Mouse (Mus musculus) sigmoid colon, adult 10 weeks (tissue): ENCODE data around the gene Mmaa. TPM values are rescaled to one million over a fixed set of nuclear protein-coding genes. Genes with fewer than 3 reads are reported as not detected.

Experiments
- polyA plus RNA-seq: library from polyadenylated mRNA; stranded (reverse); fragments of 350-450 nt; fragmentation: Illumina TruSeq; extraction: RNeasy Lipid Tissue Mini Kit (QIAGEN cat#74804); gene quantifications from one replicate; pipeline ENCODE4 v1.2.3, GENCODE M21; 2014; ENCODE audit warnings: low read depth, low replicate concordance

The Mmaa gene
- 10.4 TPM for polyA plus RNA-seq

GRCm38 (mm10) chr8:79294610-79295275 is at the start of gene Mmaa:
Mmaa (minus strand) TSS chr8:79294937.

DNA sequence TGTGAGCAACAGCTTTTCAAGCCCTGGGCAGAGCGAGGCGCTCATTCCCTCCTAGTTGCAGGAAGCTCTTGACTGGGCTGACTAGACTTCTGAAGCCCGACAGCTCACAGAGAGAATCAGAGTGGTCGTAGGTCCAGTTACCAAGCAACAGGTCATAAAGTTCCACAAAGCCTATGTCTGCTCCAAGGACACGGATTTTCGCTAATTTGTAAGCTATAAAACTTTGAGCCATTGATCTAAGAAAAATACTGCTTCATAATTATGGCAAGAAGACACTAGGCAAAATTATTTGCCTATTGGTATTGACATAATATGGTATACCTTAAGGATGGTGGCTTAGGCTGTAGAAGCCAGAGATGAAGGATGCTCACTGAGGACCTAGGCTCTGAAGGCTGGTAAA is 46.3 kb downstream of the Mmaa start, which contains the start of gene 1700011L22Rik:
Gene 1700011L22Rik, minus strand, starts transcription at position 101 of the 400 bp plus-strand sequence.

Other genes with a start within 250 kb of the Mmaa start
- gene 1700011L22Rik, start 46.4 kb downstream of the Mmaa start, polyA plus RNA-seq: not detected
- gene Smad1, start 104.6 kb upstream of the Mmaa start, polyA plus RNA-seq: 72.6 TPM